In genomic region chr14:57690681-57691080, GRCm38 (mm10) we compare ENCODE assay signal across 31 mouse cellular contexts. TPM values are rescaled to one million over a fixed set of nuclear protein-coding genes. Genes with fewer than 3 reads are reported as not detected.
DNase-seq lines count a peak whose midpoint lies in the region; ATAC-seq and TF ChIP-seq lines count a peak whose summit lies in the region.
"Had no signal": no experiment of that assay in that cellular context is flagged by ENCODE, and none has a peak within 500 bp of the region (broad histone marks: within the 10 kb centered on the region; RNA-seq: fewer than 3 reads in every experiment).

No protein-coding gene starts in this region.

- no peak overlapping the region for H3K4me2 ChIP-seq in liver, embryonic 12.5 days
- H3K4me2 ChIP-seq in liver, postnatal 0 days (ENCODE audit: low read depth, low read length), result no peak overlapping the region
- H3K4me2 ChIP-seq: embryonic facial prominence, embryonic 12.5 days; embryonic facial prominence, embryonic 15.5 days; heart, embryonic 13.5 days; hindbrain, embryonic 12.5 days; hindbrain, embryonic 15.5 days had no signal

- 0 out of 2 replicates have a peak overlapping the region, but pooled peaks have one; percentile 49 for H3K27ac ChIP-seq in liver, embryonic 12.5 days
- no peak overlapping the region for H3K27ac ChIP-seq in liver, postnatal 0 days (ENCODE audit: low read depth)
- H3K27ac ChIP-seq: embryonic facial prominence, embryonic 12.5 days; embryonic facial prominence, embryonic 15.5 days; gastrocnemius, adult 2 months; heart, embryonic 13.5 days; hindbrain, embryonic 12.5 days; hindbrain, embryonic 15.5 days had no signal

- no peak for TF ChIP-seq EP300 in liver, postnatal 0 days (IDR thresholded peaks at IDR 0.05; ENCODE audit: low read depth)

- 61% methylated on average over 8 of the region's 8 CpGs for WGBS in liver, embryonic 12.5 days (ENCODE audit: insufficient replicate concordance)
- WGBS in liver, postnatal 0 days (ENCODE audit: insufficient replicate concordance), result 72% methylated on average over 8 of the region's 8 CpGs

- peaks cover 34% of the 10 kb centered on the region for H3K36me3 ChIP-seq in liver, embryonic 12.5 days
- peaks cover 50% of the 10 kb centered on the region for H3K36me3 ChIP-seq in liver, postnatal 0 days (replicated peaks; ENCODE audit: insufficient read depth, low read length)
- no peaks in the 10 kb centered on the region for H3K36me3 ChIP-seq in E14TG2a.4 (ENCODE audit: insufficient read depth, low read length)

- intact Hi-C loops in heart, postnatal 14 days (cut with DNase I), result no loop called here

- DNase-seq in heart, adult 11 months, result peak; percentile 27
- DNase-seq in heart, postnatal 14 days, result no peak
- no peak for DNase-seq in liver, postnatal 0 days
- DNase-seq in c-Kit-positive CD71-positive TER-119-positive erythroid progenitor cells, embryonic 14.5 days (ENCODE audit: low spot score), result peak; percentile 39
- DNase-seq in left cerebral cortex, adult 9 months (ENCODE audit: low spot score in 2 of 2), result no peak
- DNase-seq: adrenal gland, adult 2 months; adrenal gland, postnatal 25 days; cerebellum, adult 11 months; cerebellum, adult 2 months; cerebellum, adult 9-11 months; cerebellum, postnatal 25 days; forebrain, postnatal 0 days; gastrocnemius, adult 2 months; gastrocnemius, postnatal 14 days; heart, adult 18-20 months had no signal

- no peak overlapping the region for H3K9ac ChIP-seq in liver, embryonic 12.5 days
- no peak overlapping the region for H3K9ac ChIP-seq in liver, postnatal 0 days (replicated peaks)
- H3K9ac ChIP-seq: embryonic facial prominence, embryonic 12.5 days; embryonic facial prominence, embryonic 15.5 days; forebrain, postnatal 0 days; heart, embryonic 13.5 days; hindbrain, embryonic 12.5 days; hindbrain, embryonic 15.5 days had no signal

- no peaks in the 10 kb centered on the region; the same call in 1 of the 2 replicates for H3K9me3 ChIP-seq in liver, embryonic 12.5 days (replicated peaks)
- H3K9me3 ChIP-seq in liver, postnatal 0 days (ENCODE audit: low read length), result no peaks in the 10 kb centered on the region
- peaks cover 5% of the 10 kb centered on the region; the same call in 1 of the 2 replicates for H3K9me3 ChIP-seq in E14TG2a.4 (ENCODE audit: low read length)
- H3K9me3 ChIP-seq: embryonic facial prominence, embryonic 12.5 days; embryonic facial prominence, embryonic 15.5 days; G1E; heart, embryonic 13.5 days; hindbrain, embryonic 12.5 days; hindbrain, embryonic 15.5 days had no signal

- TF ChIP-seq CTCF in liver, postnatal 0 days (IDR thresholded peaks at IDR 0.05; ENCODE audit: low read depth), result no peak
- TF ChIP-seq CTCF in E14TG2a.4 (conservative IDR thresholded peaks at IDR 0.05; ENCODE audit: low read length), result no peak

- H3K27me3 ChIP-seq in liver, embryonic 12.5 days (replicated peaks), result no peaks in the 10 kb centered on the region
- no peaks in the 10 kb centered on the region for H3K27me3 ChIP-seq in liver, postnatal 0 days (ENCODE audit: insufficient read depth, low read length)
- H3K27me3 ChIP-seq in E14TG2a.4 (ENCODE audit: insufficient read depth, low read length), result peaks cover 9% of the 10 kb centered on the region
- H3K27me3 ChIP-seq: embryonic facial prominence, embryonic 12.5 days; embryonic facial prominence, embryonic 15.5 days; heart, embryonic 13.5 days; hindbrain, embryonic 12.5 days; hindbrain, embryonic 15.5 days had no signal

- no peak overlapping the region for H3K4me3 ChIP-seq in liver, embryonic 12.5 days
- H3K4me3 ChIP-seq in liver, postnatal 0 days (ENCODE audit: low read depth, low read length), result no peak overlapping the region
- 0 out of 2 replicates have a peak overlapping the region, but pooled peaks have one; percentile 66 for H3K4me3 ChIP-seq in E14TG2a.4 (replicated peaks; ENCODE audit: low read length)
- H3K4me3 ChIP-seq: embryonic facial prominence, embryonic 12.5 days; embryonic facial prominence, embryonic 15.5 days; gastrocnemius, adult 2 months; heart, embryonic 13.5 days; hindbrain, embryonic 12.5 days; hindbrain, embryonic 15.5 days had no signal

- peaks cover 37% of the 10 kb centered on the region for H3K4me1 ChIP-seq in liver, embryonic 12.5 days
- H3K4me1 ChIP-seq in liver, postnatal 0 days (ENCODE audit: insufficient read depth), result peaks cover 8% of the 10 kb centered on the region
- H3K4me1 ChIP-seq in E14TG2a.4 (replicated peaks; ENCODE audit: low read depth, low read length), result peaks cover 41% of the 10 kb centered on the region
- H3K4me1 ChIP-seq: embryonic facial prominence, embryonic 12.5 days; embryonic facial prominence, embryonic 15.5 days; heart, embryonic 13.5 days; hindbrain, embryonic 12.5 days; hindbrain, embryonic 15.5 days had no signal

- ATAC-seq in liver, embryonic 12.5 days, result no peak
- ATAC-seq in liver, postnatal 0 days, result no peak
- ATAC-seq: forebrain, embryonic 14.5 days; forebrain, postnatal 0 days had no signal

RNA-seq across cellular contexts. Expression of gene Xpo4, which starts 25.5 kb away (rescaled TPM):
- 10 to 100 TPM; 11.6 to 12.8 TPM for total RNA-seq in heart, postnatal 14 days (2021)
- polyA plus RNA-seq in liver, embryonic 12.5 days (2016; fragmentation: Nextera tagmentation; extraction: Ambion mirVana), result 28.9 and 29.3 TPM in 2 replicates
- 4.9 and 5.0 TPM in 2 replicates for polyA plus RNA-seq in liver, postnatal 0 days (2015; fragmentation: Nextera tagmentation; extraction: Ambion mirVana)

RNA-seq across cellular contexts. Expression of gene Gm49361, which starts 55.2 kb away (rescaled TPM):
- total RNA-seq in heart, postnatal 14 days (2021), result 1 to 10 TPM in 1 of 2 experiments, under 1 TPM in 1; 0.15 to 1.6 TPM
- not detected in 2 replicates for polyA plus RNA-seq in liver, embryonic 12.5 days (2016; fragmentation: Nextera tagmentation; extraction: Ambion mirVana)
- polyA plus RNA-seq in liver, postnatal 0 days (2015; fragmentation: Nextera tagmentation; extraction: Ambion mirVana), result not detected in 2 replicates
- total RNA-seq: adrenal gland, postnatal 25 days; common myeloid progenitor, adult 5-6 weeks; forebrain, postnatal 0 days; G1E; gastrocnemius, adult 2 months; hematopoietic stem cell, adult 5-6 weeks had no signal
- polyA plus RNA-seq: adrenal gland, adult 2 months; brain, embryonic 14.5 days; cerebellum, adult 2 months; embryonic facial prominence, embryonic 12.5 days; embryonic facial prominence, embryonic 15.5 days; forebrain, embryonic 11.5 days; forebrain, embryonic 14.5 days; forebrain, postnatal 0 days; frontal cortex, adult 2 months; G1E; heart, embryonic 13.5 days; heart, postnatal 0 days; hindbrain, embryonic 12.5 days; hindbrain, embryonic 15.5 days; intestine, embryonic 14.5 days had no signal

Comparison
In these comparisons a context has a peak if more than half of its experiments do, and no peak if none do; other contexts are left out.
1. DNase-seq: peak in heart, adult 11 months (single experiment) and c-Kit-positive CD71-positive TER-119-positive erythroid progenitor cells, embryonic 14.5 days (single experiment); none in heart, postnatal 14 days (0 of 2), liver, postnatal 0 days (single experiment) and left cerebral cortex, adult 9 months (0 of 2).